ENCODE assay signal across 8 mouse cellular contexts in genomic region chr2:181039356-181039680, GRCm38 (mm10). TPM values are rescaled to one million over a fixed set of nuclear protein-coding genes. Genes with fewer than 3 reads are reported as not detected.
DNase-seq lines count a peak whose midpoint lies in the region; ATAC-seq lines count a peak whose summit lies in the region.

No protein-coding gene starts in this region.

- H3K9me3 ChIP-seq in kidney, embryonic 14.5 days (ENCODE audit: control insufficient read depth, low read length) = no peaks in the 10 kb centered on the region
- no peaks in the 10 kb centered on the region for H3K9me3 ChIP-seq in embryonic facial prominence, embryonic 13.5 days
- H3K9me3 ChIP-seq in intestine, embryonic 14.5 days (ENCODE audit: control insufficient read depth, low read length) = no peaks in the 10 kb centered on the region
- H3K9me3 ChIP-seq in midbrain, embryonic 16.5 days (replicated peaks; ENCODE audit: control insufficient read depth, low read length, poor library complexity, severe bottlenecking) = no peaks in the 10 kb centered on the region

- no peaks in the 10 kb centered on the region for H3K36me3 ChIP-seq in kidney, embryonic 14.5 days (ENCODE audit: control insufficient read depth, insufficient read depth, low read length)
- H3K36me3 ChIP-seq in embryonic facial prominence, embryonic 13.5 days = no peaks in the 10 kb centered on the region
- H3K36me3 ChIP-seq in intestine, embryonic 14.5 days (ENCODE audit: control insufficient read depth, insufficient read depth, low read length) = no peaks in the 10 kb centered on the region
- H3K36me3 ChIP-seq in midbrain, embryonic 16.5 days (ENCODE audit: control insufficient read depth, insufficient read depth, low read length) = no peaks in the 10 kb centered on the region

- ATAC-seq in kidney, embryonic 14.5 days (ENCODE audit: low FRiP score, low TSS enrichment) = no peak; the same call in 1 of the 2 replicates
- no peak for ATAC-seq in embryonic facial prominence, embryonic 13.5 days (ENCODE audit: insufficient number of reproducible peaks, insufficient read depth, low FRiP score, low TSS enrichment, low read depth)
- no peak; the same call in 1 of the 2 replicates for ATAC-seq in intestine, embryonic 14.5 days (replicated peaks; ENCODE audit: low FRiP score, low TSS enrichment, low read depth)
- ATAC-seq in midbrain, embryonic 16.5 days = peak; percentile 19; the same call in 1 of the 2 replicates

- peak overlapping the region; percentile 59 for H3K9ac ChIP-seq in kidney, embryonic 14.5 days (ENCODE audit: low read depth, low read length)
- peak overlapping the region; percentile 70 for H3K9ac ChIP-seq in embryonic facial prominence, embryonic 13.5 days
- H3K9ac ChIP-seq in intestine, embryonic 14.5 days (ENCODE audit: low read length) = peak overlapping the region; percentile 43
- peak overlapping the region; percentile 81 for H3K9ac ChIP-seq in midbrain, embryonic 16.5 days (ENCODE audit: low read depth, low read length)

- H3K4me1 ChIP-seq in kidney, embryonic 14.5 days (ENCODE audit: control insufficient read depth, insufficient read depth, low read length) = peaks cover 9% of the 10 kb centered on the region
- peaks cover 18% of the 10 kb centered on the region for H3K4me1 ChIP-seq in embryonic facial prominence, embryonic 13.5 days
- H3K4me1 ChIP-seq in intestine, embryonic 14.5 days (replicated peaks; ENCODE audit: control insufficient read depth, insufficient read depth, low read length) = no peaks in the 10 kb centered on the region; the same call in 1 of the 2 replicates
- H3K4me1 ChIP-seq in midbrain, embryonic 16.5 days (ENCODE audit: control insufficient read depth, insufficient read depth, low read length) = peaks cover 39% of the 10 kb centered on the region

- peak overlapping the region; percentile 50 for H3K4me3 ChIP-seq in kidney, embryonic 14.5 days (ENCODE audit: low read length)
- peak overlapping the region; percentile 65 for H3K4me3 ChIP-seq in embryonic facial prominence, embryonic 13.5 days
- H3K4me3 ChIP-seq in intestine, embryonic 14.5 days (ENCODE audit: low read depth, low read length) = peak overlapping the region; percentile 55
- H3K4me3 ChIP-seq in midbrain, embryonic 16.5 days (ENCODE audit: low read depth, low read length) = peak overlapping the region; percentile 81

- WGBS in kidney, embryonic 14.5 days = 1% methylated on average over 14 of the region's 16 CpGs
- WGBS in embryonic facial prominence, embryonic 13.5 days = under 1% methylated on average over 16 of the region's 16 CpGs
- WGBS in intestine, embryonic 14.5 days = under 1% methylated on average over 16 of the region's 16 CpGs
- WGBS in midbrain, embryonic 16.5 days = under 1% methylated on average over 16 of the region's 16 CpGs

- no peak overlapping the region for H3K27ac ChIP-seq in kidney, embryonic 14.5 days (ENCODE audit: low read depth, low read length)
- no peak overlapping the region for H3K27ac ChIP-seq in embryonic facial prominence, embryonic 13.5 days
- H3K27ac ChIP-seq in intestine, embryonic 14.5 days (ENCODE audit: low read depth) = no peak overlapping the region
- peak overlapping the region; percentile 64 for H3K27ac ChIP-seq in midbrain, embryonic 16.5 days (ENCODE audit: low read length)

- peak overlapping the region; percentile 78 for H3K4me2 ChIP-seq in kidney, embryonic 14.5 days (replicated peaks; ENCODE audit: low read depth, low read length)
- H3K4me2 ChIP-seq in embryonic facial prominence, embryonic 13.5 days = peak overlapping the region; percentile 97
- peak overlapping the region; percentile 89 for H3K4me2 ChIP-seq in intestine, embryonic 14.5 days (ENCODE audit: low read length)
- H3K4me2 ChIP-seq in midbrain, embryonic 16.5 days (ENCODE audit: low read length) = peak overlapping the region; percentile 85

- peaks cover 31% of the 10 kb centered on the region for H3K27me3 ChIP-seq in kidney, embryonic 14.5 days (ENCODE audit: control insufficient read depth, insufficient read depth, low read length)
- peaks cover 70% of the 10 kb centered on the region for H3K27me3 ChIP-seq in embryonic facial prominence, embryonic 13.5 days
- H3K27me3 ChIP-seq in intestine, embryonic 14.5 days (replicated peaks; ENCODE audit: control insufficient read depth, insufficient read depth, low read length) = peaks cover 48% of the 10 kb centered on the region
- no peaks in the 10 kb centered on the region for H3K27me3 ChIP-seq in midbrain, embryonic 16.5 days (ENCODE audit: control insufficient read depth, insufficient read depth, low read depth, low read length)

- no peak for DNase-seq in kidney, postnatal 25 days
- no peak for DNase-seq in intestine, embryonic 14.5 days (ENCODE audit: low spot score)
- DNase-seq in embryo, embryonic 10 days (ENCODE audit: low spot score) = no peak
- no peak for DNase-seq in spleen, postnatal 14 days (ENCODE audit: low spot score in 2 of 2)
- no peak for DNase-seq in lung, postnatal 14 days

RNA-seq across cellular contexts. Expression of gene Chrna4, which starts 4.0 kb away (rescaled TPM):
- 3.8 and 5.3 TPM in 2 replicates for polyA plus RNA-seq in kidney, embryonic 14.5 days (2014; fragmentation: Nextera tagmentation; extraction: Ambion mirVana)
- 0.73 and 1.8 TPM in 2 replicates for polyA plus RNA-seq in embryonic facial prominence, embryonic 13.5 days (2015; fragmentation: Nextera tagmentation; extraction: Ambion mirVana)
- 2.0 and 2.1 TPM in 2 replicates for polyA plus RNA-seq in intestine, embryonic 14.5 days (2014; fragmentation: Nextera tagmentation; extraction: Ambion mirVana)
- 46.9 and 48.3 TPM in 2 replicates for polyA plus RNA-seq in midbrain, embryonic 16.5 days (2015; fragmentation: Nextera tagmentation; extraction: Ambion mirVana)

RNA-seq across cellular contexts. Expression of gene Col20a1, which starts 53.0 kb away (rescaled TPM):
- 0.21 and 0.50 TPM in 2 replicates for polyA plus RNA-seq in kidney, embryonic 14.5 days (2014; fragmentation: Nextera tagmentation; extraction: Ambion mirVana)
- 0.84 and 0.93 TPM in 2 replicates for polyA plus RNA-seq in embryonic facial prominence, embryonic 13.5 days (2015; fragmentation: Nextera tagmentation; extraction: Ambion mirVana)
- polyA plus RNA-seq in intestine, embryonic 14.5 days (2014; fragmentation: Nextera tagmentation; extraction: Ambion mirVana) = 0.24 and 0.26 TPM in 2 replicates
- polyA plus RNA-seq in midbrain, embryonic 16.5 days (2015; fragmentation: Nextera tagmentation; extraction: Ambion mirVana) = 0.11 and 0.19 TPM in 2 replicates
